Mouse (Mus musculus): ENCODE results near the gene Hes1. TPM values are rescaled to one million over a fixed set of nuclear protein-coding genes. Genes with fewer than 3 reads are reported as not detected.
"Not testable (repeated sequence)": the region's sequence is repeated elsewhere in the genome, so short reads cannot be mapped to it uniquely, and the experiment has no call there.

Gene Hes1
- total RNA-seq, 4 experiments from 2014 or later: 21.8 to 37.1 (median 23.1) TPM

DNA sequence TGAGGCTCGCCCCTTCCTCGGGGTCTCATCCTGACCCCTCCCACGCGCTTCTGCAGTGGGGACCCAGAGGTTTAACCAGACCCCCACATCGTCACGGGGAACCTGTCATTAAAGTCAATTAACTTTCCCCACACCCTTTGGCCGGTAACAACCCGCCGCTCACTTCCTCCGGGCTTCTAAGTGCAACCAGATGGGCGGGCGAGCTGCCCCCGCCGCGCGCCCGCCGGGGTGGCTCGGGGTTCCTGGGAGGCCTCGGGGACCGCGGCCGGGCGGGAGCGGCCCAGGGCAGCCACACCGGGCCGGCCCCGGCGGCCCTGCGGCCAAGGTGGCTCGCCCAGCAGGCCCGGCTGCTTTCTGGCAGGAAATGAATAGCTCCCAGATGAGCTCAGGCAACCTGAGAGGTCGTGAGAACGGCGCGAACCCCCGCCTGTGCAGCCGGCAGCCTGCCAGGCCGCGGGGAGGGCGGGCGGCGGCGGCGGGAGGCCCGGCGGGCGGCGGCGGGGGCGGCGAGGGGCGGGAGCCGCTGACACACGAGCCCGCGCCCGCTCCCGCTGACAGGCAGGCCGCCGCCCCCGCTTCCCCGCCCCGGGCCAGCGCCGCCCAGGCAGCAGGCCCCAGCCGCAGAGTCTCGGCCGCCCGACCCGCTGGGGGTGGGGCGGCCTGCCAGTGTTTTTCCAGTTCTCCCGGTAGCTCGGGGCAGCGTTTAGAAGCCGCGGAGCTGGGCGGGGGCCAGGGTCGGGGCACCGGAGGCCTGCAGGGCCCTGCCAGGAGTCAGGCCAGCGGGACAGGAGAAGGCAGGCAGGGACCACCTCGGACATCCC lies 6.0 kb downstream of the Hes1 start:
- peak; percentile 52 for DNase-seq (ENCODE audit: low spot score in 2 of 2)

DNA sequence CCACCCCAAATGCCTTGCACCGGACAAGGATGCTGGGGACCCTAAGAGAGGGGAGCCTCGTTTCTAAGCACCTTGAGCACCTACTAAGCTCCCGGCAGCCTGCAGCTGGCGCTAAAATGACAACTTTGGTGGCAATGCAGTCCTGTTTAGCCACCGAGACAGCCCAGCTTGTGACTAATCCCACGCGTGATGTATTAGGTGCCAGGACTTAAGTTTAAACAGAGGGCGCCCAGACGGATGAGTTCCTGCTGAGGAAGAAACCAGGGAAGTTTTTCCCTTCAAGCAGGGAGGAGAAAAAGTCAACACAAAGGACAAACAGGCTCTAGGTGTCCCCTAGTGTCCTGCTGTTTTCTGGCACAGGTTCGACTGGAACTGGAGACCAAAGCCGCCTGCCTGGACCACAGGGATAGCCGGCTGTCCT lies 6.6 kb downstream of the Hes1 start:
- no peak for DNase-seq (ENCODE audit: low spot score in 2 of 2)

DNA sequence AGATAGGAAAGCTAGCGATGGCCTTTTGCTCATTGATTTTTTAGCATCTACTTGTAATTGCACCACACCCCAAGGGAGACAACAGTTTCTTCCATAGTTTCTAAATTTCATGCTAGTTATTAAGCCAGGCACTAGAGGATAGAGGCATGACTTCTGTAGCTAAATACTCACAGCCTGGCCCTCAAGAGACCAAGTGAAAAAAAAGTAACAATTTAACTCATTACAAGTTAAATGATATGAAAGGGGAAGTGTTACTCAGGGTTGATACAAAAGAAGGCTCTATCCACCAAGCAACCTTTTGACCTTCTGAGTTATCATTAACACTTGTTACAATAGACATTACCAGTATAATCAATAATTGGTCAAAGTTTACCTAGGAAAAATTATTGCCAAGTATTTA lies 9.1 kb downstream of the Hes1 start:
- no peak for DNase-seq (ENCODE audit: low spot score in 2 of 2)

DNA sequence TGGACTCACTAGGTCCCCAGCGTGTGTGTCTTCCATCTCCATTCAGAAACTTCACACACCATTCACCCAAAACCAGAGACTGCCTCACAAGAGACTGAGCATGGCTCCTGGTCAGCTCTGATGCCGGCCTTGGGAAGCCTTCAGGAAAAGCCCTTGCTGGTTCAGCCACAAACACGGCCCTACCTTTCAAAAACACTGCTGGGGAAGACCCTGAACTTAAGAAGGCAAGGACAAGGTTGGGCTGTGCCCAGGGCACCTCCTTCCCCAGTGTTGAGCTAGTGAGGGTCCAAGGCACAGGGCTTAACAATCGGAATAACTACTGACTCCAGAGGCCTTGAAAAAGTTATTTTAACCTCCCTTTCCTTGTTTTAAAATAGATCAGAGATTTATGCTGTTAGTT lies 17.3 kb downstream of the Hes1 start:
- no peak for DNase-seq (ENCODE audit: low spot score in 2 of 2)

DNA sequence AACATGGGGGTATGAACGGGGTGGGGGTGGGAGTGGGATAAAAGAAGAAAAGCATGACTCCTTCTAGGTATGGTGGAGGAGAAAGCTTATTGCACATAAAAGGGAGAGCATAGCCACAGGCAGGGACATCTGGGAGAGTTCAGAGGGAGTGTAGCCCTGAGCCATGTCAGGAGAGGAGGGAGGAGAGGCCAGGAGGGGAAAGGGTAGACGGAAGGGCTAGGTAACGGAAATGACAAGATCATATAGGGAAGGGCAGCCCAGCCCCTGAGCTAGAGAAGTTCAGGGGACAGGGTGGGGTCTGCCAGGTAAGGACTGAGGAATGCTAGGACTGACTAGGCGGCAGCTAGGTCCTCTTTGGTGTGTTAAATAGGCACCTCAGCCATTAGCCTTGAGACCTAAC lies 17.8 kb downstream of the Hes1 start:
- no peak for DNase-seq (ENCODE audit: low spot score in 2 of 2)

DNA sequence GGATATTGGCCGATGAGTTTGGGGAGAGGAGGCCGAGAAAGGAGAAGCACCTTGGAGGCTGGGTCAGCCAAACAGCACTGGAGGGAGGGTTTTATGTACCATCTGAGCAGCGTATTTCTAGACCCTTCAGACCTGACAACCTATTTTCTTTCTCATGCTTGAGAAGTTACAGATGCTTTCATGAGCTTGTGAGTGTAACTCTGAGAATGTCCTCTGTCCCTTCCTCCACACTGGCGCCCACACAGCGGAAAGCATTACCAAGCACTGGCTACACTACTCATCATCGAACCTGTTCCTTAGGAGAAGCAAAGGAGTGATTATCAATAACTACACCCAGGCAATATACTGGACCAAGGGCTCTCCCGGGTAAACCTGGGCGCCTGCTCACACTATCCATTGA lies 18.8 kb downstream of the Hes1 start:
- DNase-seq (ENCODE audit: low spot score in 2 of 2): no peak

DNA sequence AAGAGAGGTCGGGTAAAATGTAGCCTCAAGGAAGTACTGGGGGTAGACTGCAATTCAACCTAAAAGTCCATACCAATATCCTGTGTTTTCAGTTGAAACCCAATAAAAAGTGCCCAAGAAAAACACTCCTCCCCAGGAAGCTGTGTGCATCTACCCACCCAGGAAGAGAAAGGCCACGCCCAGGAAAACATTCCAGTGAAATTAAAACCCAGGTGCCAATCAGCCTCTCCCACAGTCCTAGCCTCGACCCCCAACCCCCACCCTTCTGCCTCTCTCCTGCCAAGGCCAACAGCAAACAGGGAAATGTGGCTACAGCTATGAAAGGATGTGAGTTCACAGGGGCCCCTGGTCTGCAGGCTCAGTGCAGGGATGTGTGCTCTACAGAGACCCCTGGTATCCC lies 19.4 kb downstream of the Hes1 start:
- no peak for DNase-seq (ENCODE audit: low spot score in 2 of 2)

DNA sequence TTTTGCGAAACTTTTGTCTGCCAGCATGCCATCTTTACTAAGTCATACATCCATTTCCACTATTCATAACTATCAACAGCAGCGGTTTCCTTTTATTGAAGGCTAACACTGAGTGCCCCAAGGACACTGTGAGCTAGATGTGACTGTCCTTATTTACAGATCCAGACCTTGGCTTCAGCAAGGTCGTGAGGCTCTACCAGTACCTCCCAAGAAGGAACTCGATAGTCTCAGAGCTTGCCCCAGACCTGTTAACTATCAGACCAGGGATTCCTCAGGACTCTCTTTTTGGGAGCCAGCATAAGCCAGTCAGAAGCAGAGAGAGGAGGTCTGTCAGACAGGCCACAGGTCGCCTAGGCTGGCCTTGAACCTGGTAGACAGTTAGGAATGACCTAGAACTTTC lies 24.5 kb downstream of the Hes1 start:
- DNase-seq (ENCODE audit: low spot score in 2 of 2): no peak

DNA sequence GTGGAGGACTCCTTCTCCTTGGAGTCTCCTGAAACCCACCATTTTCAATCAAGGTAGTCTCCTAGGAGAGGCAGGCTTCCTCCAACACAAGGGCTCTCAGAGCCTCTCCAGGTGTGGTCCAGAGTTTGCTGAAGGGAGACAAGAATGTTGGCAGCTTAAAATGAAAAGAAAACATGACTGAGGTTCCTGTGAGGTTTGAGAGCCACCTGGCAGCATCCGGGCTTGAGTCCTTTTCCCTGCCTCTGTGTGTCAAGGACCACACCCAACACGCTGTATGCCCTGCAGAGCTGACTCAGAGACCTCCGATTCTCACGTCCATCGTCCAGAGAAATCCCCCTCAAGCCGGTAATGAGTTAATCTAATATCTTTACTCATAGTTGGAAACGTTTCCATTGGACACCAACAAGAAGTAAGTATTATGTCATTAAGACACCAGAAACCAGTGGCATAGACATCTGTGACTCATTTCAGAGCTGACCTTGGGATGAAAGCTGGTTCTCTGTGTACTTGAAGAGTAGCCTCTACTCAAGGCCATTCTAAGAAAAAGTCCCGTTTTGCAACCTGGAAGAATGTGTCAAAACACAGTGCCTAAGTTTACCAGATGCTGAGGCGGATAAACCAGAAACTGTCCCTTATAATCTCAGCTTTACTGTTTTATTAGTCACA lies 26.1 kb downstream of the Hes1 start:
- no peak for DNase-seq (ENCODE audit: low spot score in 2 of 2)

DNA sequence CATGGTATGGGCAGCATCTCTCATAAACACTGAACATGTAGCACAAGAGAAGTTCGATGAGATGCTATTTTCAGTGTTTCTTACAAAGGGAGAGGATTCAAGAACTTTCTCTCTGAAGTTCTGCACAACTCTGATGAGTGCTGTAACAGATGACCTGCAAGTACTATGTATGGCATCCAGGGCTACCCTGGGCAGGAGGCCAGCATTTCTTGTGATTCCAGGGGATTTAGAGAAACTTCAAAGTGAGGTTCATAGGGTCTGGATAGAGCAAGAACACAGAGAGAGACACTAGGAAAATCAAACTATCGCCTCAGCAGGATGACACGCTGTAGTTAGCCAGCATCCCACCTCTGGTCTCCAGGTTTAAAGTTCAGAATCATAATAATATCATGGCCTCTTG lies 31.9 kb downstream of the Hes1 start:
- DNase-seq (ENCODE audit: low spot score in 2 of 2): no peak

DNA sequence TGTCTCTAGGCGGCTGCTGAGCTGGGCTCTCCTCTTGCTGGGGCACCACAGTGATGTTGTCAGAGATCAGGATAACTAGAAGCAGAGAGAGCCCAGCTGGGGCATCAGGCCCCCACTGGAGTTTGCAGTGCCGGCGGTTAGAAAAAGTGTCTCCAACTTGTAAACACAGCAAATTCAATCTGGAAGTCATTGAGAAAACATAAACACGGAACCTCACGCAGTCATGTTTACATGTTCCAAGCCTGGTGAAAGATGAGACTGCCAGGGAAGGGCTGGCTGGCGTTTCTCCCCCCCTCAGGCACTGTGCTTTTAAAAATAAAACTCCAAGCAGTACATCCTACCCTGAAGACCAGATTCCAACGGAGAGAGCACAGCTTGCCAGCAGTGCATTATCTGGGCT lies 32.3 kb downstream of the Hes1 start:
- no peak for DNase-seq (ENCODE audit: low spot score in 2 of 2)

DNA sequence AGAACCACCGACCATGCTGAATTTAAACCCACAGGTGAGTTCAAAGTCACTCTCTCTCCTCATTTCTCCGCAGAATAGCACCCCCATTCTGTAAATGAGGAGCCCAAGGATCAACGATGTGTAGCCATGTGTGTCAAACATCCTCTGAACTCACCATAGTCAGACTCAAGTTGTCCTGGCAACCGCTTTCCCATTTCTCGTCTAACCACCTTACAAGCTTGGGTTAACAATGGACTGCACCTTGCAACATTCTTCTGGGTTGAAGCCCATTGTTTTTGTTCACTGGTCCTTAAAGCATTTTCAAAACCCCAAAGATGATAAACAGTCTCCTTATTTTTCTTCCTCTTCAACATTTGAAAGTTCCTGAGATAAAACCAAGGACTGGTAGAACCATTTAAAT lies 34.9 kb downstream of the Hes1 start:
- DNase-seq (ENCODE audit: low spot score in 2 of 2): no peak

DNA sequence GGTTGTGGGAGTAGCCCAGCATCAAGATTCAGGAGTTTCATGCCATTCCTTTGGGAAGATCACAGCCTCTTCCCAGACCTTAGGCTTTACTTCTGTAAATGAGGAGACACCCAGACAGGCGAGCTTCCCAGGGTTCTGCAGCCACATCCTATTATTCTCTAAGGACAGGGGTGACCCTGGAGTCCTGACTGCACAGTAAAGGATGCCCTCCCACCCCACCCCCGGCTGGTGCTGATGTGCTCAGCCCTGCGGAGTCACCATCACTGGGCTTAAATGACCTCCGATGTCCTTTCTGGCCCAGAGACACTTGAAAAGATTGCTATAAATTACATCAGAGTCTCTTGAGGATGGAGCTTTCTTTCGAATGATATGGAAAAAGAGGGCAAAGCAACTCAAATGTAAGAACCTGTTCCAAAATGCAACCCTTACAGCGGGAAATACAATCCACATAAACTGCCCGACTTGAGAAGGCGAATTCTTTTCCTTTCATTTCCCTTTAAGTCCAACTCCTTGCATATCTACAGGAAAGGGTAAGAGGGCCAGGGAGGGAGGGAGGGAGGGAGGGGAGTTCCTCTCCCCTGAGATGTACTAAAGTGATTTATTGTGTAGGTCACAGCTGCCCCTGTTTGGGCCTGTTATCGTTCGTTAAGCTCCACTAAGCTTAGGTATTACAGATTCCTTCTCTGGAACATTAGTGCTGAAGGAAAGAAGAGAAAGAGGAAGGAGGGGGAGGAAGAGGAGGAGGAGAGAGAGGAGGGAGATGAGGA lies 38.1 kb downstream of the Hes1 start:
- DNase-seq (ENCODE audit: low spot score in 2 of 2): no peak

DNA sequence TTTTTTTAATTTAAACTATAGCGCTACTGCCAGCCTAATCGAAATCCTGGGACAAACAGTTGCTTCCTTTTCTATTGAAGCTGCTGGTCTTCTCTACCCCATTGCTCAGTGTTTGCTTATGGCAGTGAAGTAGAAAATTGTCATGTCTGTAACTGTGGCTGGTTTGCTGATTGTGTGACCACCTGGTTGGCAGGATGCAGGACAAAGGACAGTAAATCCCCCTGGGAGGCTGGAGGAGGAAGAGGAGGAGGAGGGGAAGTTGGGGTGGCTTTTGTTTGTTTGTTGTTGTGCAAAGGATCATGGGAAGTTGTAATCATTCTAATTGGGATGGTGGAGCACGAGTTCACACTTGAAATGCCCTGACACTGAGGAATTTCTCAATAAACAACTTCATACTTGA lies 38.8 kb downstream of the Hes1 start:
- DNase-seq (ENCODE audit: low spot score in 2 of 2): no peak

DNA sequence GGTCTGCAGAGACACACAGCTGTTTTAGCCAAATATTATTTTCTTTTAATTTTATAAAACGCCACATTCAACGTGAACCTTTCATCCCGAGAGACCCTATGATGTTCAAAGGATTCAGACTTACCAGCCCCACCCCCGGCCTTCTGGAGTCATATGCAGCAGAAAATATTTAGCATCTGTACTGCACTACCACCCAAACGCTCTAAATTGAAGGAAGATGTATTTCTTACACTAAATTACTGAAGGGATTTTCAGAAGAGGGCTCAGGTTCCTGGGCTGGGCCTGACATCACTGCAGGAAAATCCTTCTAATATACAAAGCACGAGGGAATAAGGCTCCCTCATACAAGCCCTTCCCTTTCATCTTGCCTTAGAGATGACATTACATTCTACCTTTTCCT lies 39.3 kb downstream of the Hes1 start:
- DNase-seq (ENCODE audit: low spot score in 2 of 2): no peak

DNA sequence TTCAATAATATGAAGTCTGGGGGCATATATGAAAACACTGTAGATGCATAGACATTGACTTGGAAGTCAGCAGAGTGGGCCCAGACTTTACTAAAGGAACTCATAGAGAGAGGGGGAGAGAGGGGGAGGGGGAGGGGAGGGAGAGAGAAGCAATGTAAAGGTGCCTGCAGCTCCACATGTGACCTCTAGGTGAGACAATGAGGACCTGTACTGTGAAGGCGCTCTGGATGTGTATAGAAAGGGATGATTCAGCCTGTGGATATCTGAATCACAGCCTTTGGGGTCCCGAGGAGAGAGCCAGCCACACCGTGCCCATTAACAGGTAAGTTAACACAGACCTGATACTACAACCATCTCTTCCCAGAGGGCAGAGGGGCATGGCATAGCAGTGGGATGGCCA lies 40.2 kb downstream of the Hes1 start:
- no peak for DNase-seq (ENCODE audit: low spot score in 2 of 2)

DNA sequence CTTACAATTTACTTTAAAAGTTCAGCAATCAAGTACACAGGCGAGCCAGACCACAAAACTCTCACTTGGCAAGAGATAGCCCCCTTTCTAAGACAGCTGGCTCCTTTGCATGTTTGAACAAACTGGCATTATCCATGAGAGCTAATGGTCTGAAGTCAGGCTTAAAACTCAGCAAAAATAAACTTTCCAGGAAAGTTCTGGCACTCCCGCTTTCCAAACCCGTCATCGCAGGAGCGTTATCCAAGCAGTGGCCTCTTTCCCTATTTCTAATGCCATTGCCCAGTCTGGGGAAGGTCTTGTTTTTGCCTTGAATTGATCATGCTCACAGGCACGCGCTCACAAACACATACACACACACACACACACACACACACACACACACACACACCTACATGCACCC lies 41.3 kb downstream of the Hes1 start:
- no peak for DNase-seq (ENCODE audit: low spot score in 2 of 2)

DNA sequence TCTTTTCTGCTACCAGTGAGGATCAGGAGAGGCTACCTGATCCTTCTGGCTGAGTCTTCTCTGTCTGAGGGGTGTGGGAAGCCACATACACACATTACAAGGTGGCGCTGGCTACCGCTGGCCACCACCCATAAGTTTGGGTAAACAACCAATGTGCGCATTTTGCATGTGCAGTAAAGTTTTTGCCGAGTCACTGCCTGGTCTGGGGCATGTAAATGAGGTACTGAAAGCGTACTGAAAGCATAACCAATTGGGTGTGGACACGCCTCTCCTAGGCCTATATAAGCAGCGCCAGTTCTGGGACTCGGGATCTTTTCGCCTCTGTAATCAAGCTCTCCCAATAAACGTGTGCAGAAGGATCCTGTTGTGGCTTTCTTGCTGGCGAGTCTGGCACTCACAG lies 44.0 kb downstream of the Hes1 start:
- not testable (repeated sequence) for DNase-seq (ENCODE audit: low spot score in 2 of 2)

DNA sequence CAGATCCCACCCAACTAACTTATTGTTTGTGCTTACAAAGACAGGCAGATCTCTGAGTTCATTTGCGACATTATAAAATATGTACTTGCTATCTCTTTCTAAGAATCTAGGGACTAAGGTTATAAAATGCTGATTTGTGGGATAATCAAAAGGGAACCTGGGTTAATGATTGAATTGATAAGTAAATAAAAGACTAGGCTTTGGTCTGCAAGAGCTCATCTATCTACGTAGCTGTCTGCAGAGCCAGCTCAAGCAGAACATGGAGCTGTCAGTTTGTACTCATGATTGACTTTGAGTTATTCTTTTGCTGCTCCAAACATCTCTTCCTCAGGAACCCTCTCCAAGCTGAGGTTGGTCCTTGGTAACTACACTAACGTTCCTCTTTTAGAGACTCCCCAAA lies 46.3 kb downstream of the Hes1 start:
- DNase-seq (ENCODE audit: low spot score in 2 of 2): no peak

DNA sequence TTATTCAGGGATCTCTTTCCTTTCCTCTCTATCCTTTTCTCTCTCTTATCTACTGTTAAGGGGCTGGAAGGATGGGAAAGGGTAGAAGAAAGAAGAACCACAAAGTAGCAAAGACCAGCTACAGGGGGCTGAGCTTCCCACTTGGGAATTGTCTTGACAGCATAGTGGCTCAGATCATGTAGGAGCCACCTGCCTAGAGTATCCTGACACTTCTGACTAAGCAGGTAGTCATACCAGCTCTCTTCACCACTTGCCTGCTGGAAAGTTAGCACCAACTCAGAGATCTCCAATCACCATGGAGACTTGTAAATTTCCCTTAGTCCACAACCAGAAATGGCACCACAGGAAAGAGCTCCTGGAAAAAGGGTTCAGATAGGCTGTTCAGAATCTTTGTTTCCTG lies 46.9 kb downstream of the Hes1 start:
- DNase-seq (ENCODE audit: low spot score in 2 of 2): no peak

DNA sequence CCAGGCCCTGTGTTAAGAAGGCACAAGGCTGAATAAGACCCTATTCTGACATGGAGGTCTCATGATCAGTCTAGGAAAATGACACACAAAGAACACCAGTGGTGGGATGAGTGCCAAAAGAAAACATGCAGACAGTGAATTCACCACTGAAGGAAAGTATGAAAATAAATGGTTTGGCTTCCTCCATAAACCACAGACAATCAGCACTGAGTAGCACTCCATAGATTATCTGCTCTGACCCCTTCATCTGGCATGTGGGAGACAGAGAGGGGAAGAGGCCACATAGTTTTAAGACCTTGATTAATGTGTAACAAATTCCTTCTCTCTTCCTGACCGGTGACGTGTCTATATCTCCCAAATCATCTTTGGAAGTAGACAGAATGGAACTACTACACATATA lies 47.4 kb downstream of the Hes1 start:
- DNase-seq (ENCODE audit: low spot score in 2 of 2): no peak

DNA sequence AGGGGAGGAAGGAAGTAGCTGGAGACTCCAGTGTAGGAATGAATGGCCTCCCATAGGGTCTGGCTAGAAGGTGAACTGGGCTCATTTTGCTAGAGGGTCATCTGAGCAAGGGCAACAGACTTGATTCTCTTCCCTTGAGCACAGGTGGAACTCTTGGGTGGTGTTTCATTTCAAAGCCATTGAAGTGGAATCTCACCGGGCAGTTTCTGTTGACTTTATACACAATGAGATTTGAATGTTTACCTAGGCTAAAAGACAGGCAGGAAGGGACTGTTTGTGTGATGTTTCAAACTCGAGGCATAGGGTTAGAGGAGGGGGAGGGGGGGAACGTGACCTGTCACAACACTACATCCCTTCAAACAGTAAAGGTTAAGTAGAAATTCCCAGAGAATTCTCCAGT lies 49.0 kb downstream of the Hes1 start:
- DNase-seq (ENCODE audit: low spot score in 2 of 2): no peak

DNA sequence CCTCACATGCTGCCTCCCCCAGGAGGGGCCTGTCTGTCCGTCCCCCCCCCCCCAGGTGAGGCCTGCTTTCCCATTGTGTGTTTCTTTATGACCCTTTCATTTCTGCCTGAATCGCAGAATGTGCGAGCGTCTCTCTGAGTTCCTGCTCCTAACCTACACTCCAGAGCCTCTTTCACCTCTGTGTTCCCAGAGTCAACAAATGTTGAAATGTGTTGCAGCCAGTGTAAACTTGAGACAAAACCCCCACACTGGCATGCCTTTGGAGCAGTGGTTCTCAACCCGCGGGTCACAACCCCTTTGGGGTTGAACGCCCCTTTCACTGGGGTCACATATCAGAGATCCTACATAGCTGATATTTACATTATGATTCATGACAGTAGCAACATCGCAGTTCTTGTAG lies 49.6 kb downstream of the Hes1 start:
- no peak for DNase-seq (ENCODE audit: low spot score in 2 of 2)

Data from layer of hippocampus, adult 8-10 months (tissue).